9 mouse cellular contexts compared by ENCODE assay signal in genomic region chr6:86371950-86372516, GRCm38 (mm10). TPM values are rescaled to one million over a fixed set of nuclear protein-coding genes. Genes with fewer than 3 reads are reported as not detected.
A peak's percentile ranks its signal among the peaks of the same experiment; 100 is the strongest.
DNase-seq lines count a peak whose midpoint lies in the region; ATAC-seq and TF ChIP-seq lines count a peak whose summit lies in the region.
"Had no signal": no experiment of that assay in that cellular context is flagged by ENCODE, and none has a peak within 500 bp of the region (broad histone marks: within the 10 kb centered on the region; RNA-seq: fewer than 3 reads in every experiment).

No protein-coding gene starts in this region.

- peak overlapping the region; percentile 75 for H3K4me2 ChIP-seq in heart, embryonic 14.5 days (ENCODE audit: low read length)
- peak overlapping the region; percentile 90 for H3K4me2 ChIP-seq in forebrain, embryonic 14.5 days (ENCODE audit: low read length)

- no peak for DNase-seq in heart, adult 9 months (ENCODE audit: low spot score in 2 of 2)
- DNase-seq in G1E (ENCODE audit: low spot score), result no peak
- DNase-seq in forebrain, embryonic 14.5 days (ENCODE audit: low spot score), result no peak
- DNase-seq in spleen, postnatal 10 days (ENCODE audit: low spot score in 2 of 2), result no peak
- DNase-seq in lung, postnatal 36 days, result no peak

- peaks cover 5 to 13% of the 10 kb centered on the region in 2 experiments for H3K4me1 ChIP-seq in heart, embryonic 14.5 days (ENCODE audit: control insufficient read depth in 2 of 2, insufficient read depth in 2 of 2, low read length in 2 of 2)
- peaks cover 46% of the 10 kb centered on the region for H3K4me1 ChIP-seq in G1E (ENCODE audit: insufficient read depth, low read depth, low read length)
- H3K4me1 ChIP-seq in forebrain, embryonic 14.5 days (ENCODE audit: control insufficient read depth, insufficient read depth, low read length), result peaks cover 12% of the 10 kb centered on the region

- no peaks in the 10 kb centered on the region for H3K9me3 ChIP-seq in heart, embryonic 14.5 days (ENCODE audit: control insufficient read depth, low read length)
- H3K9me3 ChIP-seq in G1E (replicated peaks), result no peaks in the 10 kb centered on the region
- H3K9me3 ChIP-seq in forebrain, embryonic 14.5 days (replicated peaks; ENCODE audit: control insufficient read depth, low read length), result no peaks in the 10 kb centered on the region

- TF ChIP-seq CTCF in G1E (IDR thresholded peaks at IDR 0.05; ENCODE audit: low read depth, low read length), result no peak

- peak overlapping the region in 1 of 2 experiments; percentile 83; a peak in 1 of 4 replicates for H3K27ac ChIP-seq in heart, embryonic 14.5 days (replicated peaks in 1 of 2; ENCODE audit: control insufficient read depth in 1 of 2, insufficient read depth in 1 of 2, low read depth in 2 of 2, low read length in 2 of 2)
- H3K27ac ChIP-seq in forebrain, embryonic 14.5 days (ENCODE audit: low read depth, low read length), result no peak overlapping the region
- no peak overlapping the region for H3K27ac ChIP-seq in macrophage

- H3K36me3 ChIP-seq in heart, embryonic 14.5 days (ENCODE audit: control insufficient read depth, insufficient read depth, low read length), result peaks cover 43% of the 10 kb centered on the region
- H3K36me3 ChIP-seq in G1E (replicated peaks) (peaks cover 61% of the 10 kb centered on the region), macrophage (ENCODE audit: inconsistent target) (peaks cover 4% of the 10 kb centered on the region; the same call in 1 of the 2 replicates)
- peaks cover 30% of the 10 kb centered on the region for H3K36me3 ChIP-seq in forebrain, embryonic 14.5 days (ENCODE audit: control insufficient read depth, insufficient read depth, low read length)

- 3% methylated on average over 12 of the region's 12 CpGs for WGBS in heart, embryonic 14.5 days
- 4% methylated on average over 12 of the region's 12 CpGs for WGBS in forebrain, embryonic 14.5 days
- WGBS in macrophage (ENCODE audit: missing documents), result 2% methylated on average over 12 of the region's 12 CpGs

- peaks cover 45% of the 10 kb centered on the region for H3K79me2 ChIP-seq in macrophage (ENCODE audit: inconsistent target)

- peak overlapping the region; percentile 83 to 85 for H3K4me3 ChIP-seq in heart, embryonic 14.5 days (ENCODE audit: control insufficient read depth in 1 of 2, insufficient read depth in 1 of 2, low read depth in 1 of 2, low read length in 2 of 2)
- peak overlapping the region; percentile 96 for H3K4me3 ChIP-seq in G1E (ENCODE audit: low read depth, low read length)
- peak overlapping the region; percentile 90 for H3K4me3 ChIP-seq in forebrain, embryonic 14.5 days (ENCODE audit: low read depth, low read length)
- peak overlapping the region; percentile 82 for H3K4me3 ChIP-seq in macrophage (ENCODE audit: inconsistent target)

- H3K27me3 ChIP-seq in heart, embryonic 14.5 days (ENCODE audit: control insufficient read depth, insufficient read depth, low read length), result no peaks in the 10 kb centered on the region
- no peaks in the 10 kb centered on the region for H3K27me3 ChIP-seq in G1E (ENCODE audit: insufficient read depth, low read length)
- H3K27me3 ChIP-seq in forebrain, embryonic 14.5 days (replicated peaks; ENCODE audit: control insufficient read depth, insufficient read depth, low read length), result no peaks in the 10 kb centered on the region

- no peak for ATAC-seq in heart, embryonic 14.5 days (ENCODE audit: insufficient number of reproducible peaks, insufficient read depth, low FRiP score, low read depth)
- no peak for ATAC-seq in G1E (ENCODE audit: extremely low read depth, insufficient number of reproducible peaks, low FRiP score, poor library complexity, severe bottlenecking)
- no peak for ATAC-seq in forebrain, embryonic 14.5 days
- no peak for ATAC-seq in inflammation-experienced regulatory T-cells, adult 6 months

- peak overlapping the region; percentile 90 for H3K9ac ChIP-seq in heart, embryonic 14.5 days (ENCODE audit: low read length)
- H3K9ac ChIP-seq in forebrain, embryonic 14.5 days (ENCODE audit: low read length), result peak overlapping the region; percentile 88

RNA-seq across cellular contexts. Expression of gene Snrpg, which starts 0.9 kb away (rescaled TPM):
- polyA plus RNA-seq in heart, embryonic 14.5 days (2014; fragmentation: Nextera tagmentation; extraction: Ambion mirVana), result 330 and 384 TPM in 2 replicates
- total RNA-seq in G1E (2014; fragmentation: Nextera tagmentation) (114 and 123 TPM in 2 replicates), G1E (2017) (111 and 130 TPM in 2 replicates)
- polyA plus RNA-seq in G1E (2012) (24.8 and 25.1 TPM in 2 replicates), macrophage (2018) (12.5 to 46.1 TPM (median 31.1 TPM) in 3 replicates)
- polyA plus RNA-seq in forebrain, embryonic 14.5 days (2014; fragmentation: Nextera tagmentation; extraction: Ambion mirVana), result 554 and 764 TPM in 2 replicates
- total RNA-seq in macrophage (2018; cell fraction: chromatin; rRNA removed), result 10 to 100 TPM in 4 of 26 experiments, 1 to 10 TPM in 21, not detected in 1; 1.5 to 20.4 (median 5.9) TPM
- total RNA-seq in macrophage (2018; cell fraction: cytosol; rRNA removed), result 10 to 100 TPM; 17.6 to 37.9 (median 25.2) TPM
- total RNA-seq in macrophage (2018; cell fraction: nucleus; rRNA removed), result 10 to 100 TPM in 6 of 26 experiments, 1 to 10 TPM in 20; 4.5 to 22.3 (median 8.0) TPM
- 100 to 1,000 TPM; 402 to 450 (median 421) TPM for polyA plus RNA-seq in inflammation-experienced regulatory T-cells, adult 6 months (2017; shearing (Covaris generic))

RNA-seq across cellular contexts. Expression of gene Fam136a, which starts 6.6 kb away (rescaled TPM):
- polyA plus RNA-seq in heart, embryonic 14.5 days (2014; fragmentation: Nextera tagmentation; extraction: Ambion mirVana), result 91.6 and 91.9 TPM in 2 replicates
- total RNA-seq in G1E (2014; fragmentation: Nextera tagmentation), result 62.0 and 73.4 TPM in 2 replicates
- total RNA-seq in G1E (2017), result 121 and 127 TPM in 2 replicates
- 35.5 and 39.5 TPM in 2 replicates for polyA plus RNA-seq in G1E (2012)
- polyA plus RNA-seq in forebrain, embryonic 14.5 days (2014; fragmentation: Nextera tagmentation; extraction: Ambion mirVana), result 129 and 130 TPM in 2 replicates
- 10 to 100 TPM in 1 of 26 experiments, 1 to 10 TPM in 21, under 1 TPM in 4; 0.76 to 12.9 (median 2.9) TPM for total RNA-seq in macrophage (2018; cell fraction: chromatin; rRNA removed)
- total RNA-seq in macrophage (2018; cell fraction: cytosol; rRNA removed), result 10 to 100 TPM in 25 of 26 experiments, 1 to 10 TPM in 1; 9.5 to 19.0 (median 14.0) TPM
- 10 to 100 TPM in 3 of 26 experiments, 1 to 10 TPM in 22, under 1 TPM in 1; 0.68 to 18.2 (median 4.7) TPM for total RNA-seq in macrophage (2018; cell fraction: nucleus; rRNA removed)
- 12.4 to 38.2 TPM (median 14.4 TPM) in 3 replicates for polyA plus RNA-seq in macrophage (2018)
- 10 to 100 TPM; 52.7 to 54.8 (median 53.5) TPM for polyA plus RNA-seq in inflammation-experienced regulatory T-cells, adult 6 months (2017; shearing (Covaris generic))

RNA-seq across cellular contexts. Expression of gene Pcyox1, which starts 24.9 kb away (rescaled TPM):
- 59.2 and 66.6 TPM in 2 replicates for polyA plus RNA-seq in heart, embryonic 14.5 days (2014; fragmentation: Nextera tagmentation; extraction: Ambion mirVana)
- total RNA-seq in G1E (2014; fragmentation: Nextera tagmentation), result 55.5 and 72.3 TPM in 2 replicates
- 31.4 and 44.7 TPM in 2 replicates for total RNA-seq in G1E (2017)
- polyA plus RNA-seq in G1E (2012), result 41.4 and 44.9 TPM in 2 replicates
- 81.3 and 90.2 TPM in 2 replicates for polyA plus RNA-seq in forebrain, embryonic 14.5 days (2014; fragmentation: Nextera tagmentation; extraction: Ambion mirVana)
- total RNA-seq in macrophage (2018; cell fraction: chromatin; rRNA removed), result 10 to 100 TPM in 19 of 26 experiments, 1 to 10 TPM in 7; 4.0 to 68.5 (median 23.6) TPM
- total RNA-seq in macrophage (2018; cell fraction: cytosol; rRNA removed), result 100 to 1,000 TPM in 16 of 26 experiments, 10 to 100 TPM in 10; 71.2 to 169 (median 108) TPM
- total RNA-seq in macrophage (2018; cell fraction: nucleus; rRNA removed), result 100 to 1,000 TPM in 11 of 26 experiments, 10 to 100 TPM in 15; 38.8 to 158 (median 98.4) TPM
- 69.4 to 127 TPM (median 122 TPM) in 3 replicates for polyA plus RNA-seq in macrophage (2018)
- 10 to 100 TPM in 1 of 3 experiments, 1 to 10 TPM in 2; 6.1 to 11.8 (median 6.8) TPM for polyA plus RNA-seq in inflammation-experienced regulatory T-cells, adult 6 months (2017; shearing (Covaris generic))

RNA-seq across cellular contexts. Expression of gene Tia1, which starts 32.0 kb away (rescaled TPM):
- polyA plus RNA-seq in heart, embryonic 14.5 days (2014; fragmentation: Nextera tagmentation; extraction: Ambion mirVana), result 133 and 140 TPM in 2 replicates
- total RNA-seq in G1E (2014; fragmentation: Nextera tagmentation), result 141 and 165 TPM in 2 replicates
- 82.2 and 84.0 TPM in 2 replicates for total RNA-seq in G1E (2017)
- 20.1 and 25.4 TPM in 2 replicates for polyA plus RNA-seq in G1E (2012)
- polyA plus RNA-seq in forebrain, embryonic 14.5 days (2014; fragmentation: Nextera tagmentation; extraction: Ambion mirVana), result 299 and 325 TPM in 2 replicates
- 100 to 1,000 TPM in 19 of 26 experiments, 10 to 100 TPM in 7; 49.4 to 334 (median 192) TPM for total RNA-seq in macrophage (2018; cell fraction: chromatin; rRNA removed)
- 10 to 100 TPM in 11 of 26 experiments, 1 to 10 TPM in 15; 4.2 to 21.6 (median 9.6) TPM for total RNA-seq in macrophage (2018; cell fraction: cytosol; rRNA removed)
- total RNA-seq in macrophage (2018; cell fraction: nucleus; rRNA removed), result 100 to 1,000 TPM in 11 of 26 experiments, 10 to 100 TPM in 15; 27.4 to 211 (median 85.4) TPM
- 11.3 to 18.2 TPM (median 14.0 TPM) in 3 replicates for polyA plus RNA-seq in macrophage (2018)
- polyA plus RNA-seq in inflammation-experienced regulatory T-cells, adult 6 months (2017; shearing (Covaris generic)), result 100 to 1,000 TPM in 2 of 3 experiments, 10 to 100 TPM in 1; 85.7 to 110 (median 100) TPM

RNA-seq across cellular contexts. Expression of gene Gm44790, which starts 54.4 kb away (rescaled TPM):
- polyA plus RNA-seq in heart, embryonic 14.5 days (2014; fragmentation: Nextera tagmentation; extraction: Ambion mirVana), result not detected in 2 replicates
- total RNA-seq in G1E (2014; fragmentation: Nextera tagmentation), result not detected in 2 replicates
- total RNA-seq in G1E (2017), result 0.87 TPM in 1 of 2 replicates, not detected in the other
- polyA plus RNA-seq in G1E (2012), result 0.78 TPM in 1 of 2 replicates, not detected in the other
- polyA plus RNA-seq in forebrain, embryonic 14.5 days (2014; fragmentation: Nextera tagmentation; extraction: Ambion mirVana), result 1.9 TPM in 1 of 2 replicates, not detected in the other
- 1 to 10 TPM in 9 of 26 experiments, not detected in 17; 1.1 to 4.0 (median 2.0) TPM for total RNA-seq in macrophage (2018; cell fraction: chromatin; rRNA removed)
- under 1 TPM in 2 of 26 experiments, not detected in 24; 0.20 to 0.31 TPM for total RNA-seq in macrophage (2018; cell fraction: cytosol; rRNA removed)
- 1 to 10 TPM in 2 of 26 experiments, under 1 TPM in 1, not detected in 23; 0.78 to 2.1 (median 1.0) TPM for total RNA-seq in macrophage (2018; cell fraction: nucleus; rRNA removed)
- polyA plus RNA-seq in macrophage (2018), result not detected in 3 replicates
- polyA plus RNA-seq in inflammation-experienced regulatory T-cells, adult 6 months (2017; shearing (Covaris generic)), result not detected
- total RNA-seq: neutrophil, adult 5-6 weeks had no signal
